Mouse (Mus musculus) brain, embryonic 14.5 days (tissue): Measurements from ENCODE around the gene Ppm1b.

Experiments used
- CTCF ChIP-seq: fragments of 200-500 bp; IDR thresholded peaks from 2 replicates; pipeline ENCODE4 v1.5.1; 2012; ENCODE audit warnings: inconsistent platforms, mild to moderate bottlenecking, moderate library complexity, borderline replicate concordance; ENCODE audit not compliant: insufficient read depth, insufficient read length; ENCODE audit errors: extremely low read depth
- POLR2A ChIP-seq: fragments of 200-500 bp; IDR thresholded peaks from 2 replicates; pipeline ENCODE4 v1.6.1; 2012; ENCODE audit warnings: mild to moderate bottlenecking, inconsistent platforms, borderline replicate concordance; ENCODE audit not compliant: poor library complexity, insufficient read depth, insufficient read length, severe bottlenecking; ENCODE audit errors: extremely low read depth

DNA sequence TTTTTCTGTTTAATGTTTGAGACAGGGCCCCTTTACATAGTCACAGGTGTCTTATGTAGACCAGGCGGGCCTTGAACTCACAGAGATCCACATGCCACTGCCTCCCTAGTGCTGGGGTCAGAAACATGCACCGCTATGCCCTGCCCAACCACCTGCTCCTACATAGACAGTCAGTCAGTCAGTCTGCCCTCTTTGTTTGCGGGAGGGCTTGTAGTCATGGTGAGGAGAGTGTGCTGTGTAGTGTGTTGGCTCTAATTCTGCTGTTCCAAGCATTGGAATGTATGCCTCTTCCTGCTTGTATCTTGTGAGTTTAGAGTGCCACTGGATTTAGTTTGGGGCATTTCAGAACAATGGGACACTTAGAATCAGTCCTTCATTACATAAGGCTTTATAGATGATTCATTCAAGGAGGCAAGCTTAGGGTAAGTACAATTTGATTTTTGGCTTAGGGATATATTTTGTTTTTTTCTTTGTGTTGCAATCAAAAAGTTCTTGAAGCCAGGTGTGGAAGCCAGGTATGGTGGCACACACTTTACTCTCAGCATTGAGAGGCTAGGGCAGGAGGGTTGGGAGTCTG is 31.4 kb downstream of the Ppm1b start:
- TF ChIP-seq POLR2A (no peak), CTCF (no peak)
